Mouse (Mus musculus) testis, adult 2 months (tissue): ENCODE data around the gene Atp6v0a2.

ENCODE experiments used
- CTCF ChIP-seq: fragments of 200-500 bp; IDR thresholded peaks from 2 replicates; pipeline ENCODE4 v1.5.1; 2012; ENCODE audit warnings: low read depth, mild to moderate bottlenecking, inconsistent platforms, low read length, moderate library complexity; ENCODE audit not compliant: control insufficient read depth, insufficient read depth, insufficient replicate concordance
- POLR2A ChIP-seq: fragments of 200-500 bp; IDR thresholded peaks from 2 replicates; pipeline ENCODE4 v1.6.1; 2012; ENCODE audit warnings: low read depth, mild to moderate bottlenecking, inconsistent platforms, low read length, moderate library complexity; ENCODE audit not compliant: control insufficient read depth

GRCm38 (mm10) chr5:124761011-124761410 is 132.6 kb downstream of the Atp6v0a2 start:
- TF ChIP-seq CTCF (peak; percentile 35; the same call in 1 of the 2 replicates), POLR2A (no peak)
